Mouse (Mus musculus): ENCODE measurements at regions not wholly inside any gene's neighbourhood (a gene's known extent, or its start where the extent isn't known, plus 50 kb on each side); places are given as distances from the start of the nearest gene placed in this dataset.
A peak's percentile ranks its signal among the peaks of the same experiment; 100 is the strongest.

GRCm38 (mm10) chr1:189985516-189986205, 63.5 kb upstream of the Smyd2 start:
- peaks cover 9% of the 10 kb centered on the region for H3K4me1 ChIP-seq
- 55% methylated on average over 11 of the region's 11 CpGs for whole genome bisulfite sequencing
- no peaks in the 10 kb centered on the region for H3K36me3 ChIP-seq
- no peak for DNase-seq (ENCODE audit: low spot score)
- no peak overlapping the region for H3K4me3 ChIP-seq
- H3K9me3 ChIP-seq: no peaks in the 10 kb centered on the region
- no peaks in the 10 kb centered on the region for H3K27me3 ChIP-seq (ENCODE audit: insufficient read depth, poor library complexity, severe bottlenecking)
- H3K27ac ChIP-seq: no peak overlapping the region

GRCm38 (mm10) chr1:189978244-189978643, 56.1 kb upstream of the Smyd2 start:
- H3K36me3 ChIP-seq: no peaks in the 10 kb centered on the region
- no peak overlapping the region for H3K4me3 ChIP-seq
- WGBS: 62% methylated on average over 10 of the region's 10 CpGs

GRCm38 (mm10) chr1:189975660-189976059, 53.5 kb upstream of the Smyd2 start:
- peaks cover 18% of the 10 kb centered on the region; the same call in 1 of the 2 replicates for H3K27me3 ChIP-seq (ENCODE audit: insufficient read depth, poor library complexity, severe bottlenecking)
- H3K4me3 ChIP-seq: no peak overlapping the region
- DNase-seq (ENCODE audit: low spot score): no peak
- WGBS: 88% methylated on average over 9 of the region's 9 CpGs
- H3K4me1 ChIP-seq: peaks cover 10% of the 10 kb centered on the region
- no peak overlapping the region for H3K27ac ChIP-seq
- H3K9me3 ChIP-seq: no peaks in the 10 kb centered on the region
- no peaks in the 10 kb centered on the region for H3K36me3 ChIP-seq

More at GRCm38 (mm10) chr1:189978244-189978643, 56.1 kb upstream of the Smyd2 start:
- H3K9me3 ChIP-seq: no peaks in the 10 kb centered on the region
- H3K27me3 ChIP-seq (ENCODE audit: insufficient read depth, poor library complexity, severe bottlenecking): peaks cover 11% of the 10 kb centered on the region; the same call in 1 of the 2 replicates
- DNase-seq (ENCODE audit: low spot score): no peak
- peaks cover 6% of the 10 kb centered on the region; the same call in 1 of the 2 replicates for H3K4me1 ChIP-seq
- H3K27ac ChIP-seq: no peak overlapping the region

- Histone ChIP-seq H3K9me3 (no peaks in the 10 kb centered on the region), H3K27me3 (ENCODE audit: insufficient read depth, poor library complexity, severe bottlenecking) (peaks cover 18% of the 10 kb centered on the region; the same call in 1 of the 2 replicates), H3K27ac (0 out of 2 replicates have a peak overlapping the region, but pooled peaks have one; percentile 36), H3K4me1 (peaks cover 9% of the 10 kb centered on the region), H3K36me3 (no peaks in the 10 kb centered on the region), H3K4me3 (peak overlapping the region; percentile 34; the same call in 1 of the 2 replicates)
- 15% methylated on average over 13 of the region's 13 CpGs for WGBS
- DNase-seq (ENCODE audit: low spot score): peak; percentile 87
Measured at GRCm38 (mm10) chr1:189972790-189973406, 50.7 kb upstream of the Smyd2 start.

All from heart, embryonic 10.5 days (tissue).